Mouse (Mus musculus) forelimb bud, embryonic 11.5 days (tissue): ENCODE results near the gene Cilp.
"Not testable (repeated sequence)": the region's sequence is repeated elsewhere in the genome, so short reads cannot be mapped to it uniquely, and the experiment has no call there.

ENCODE experiments used
- DNase-seq: peaks from one replicate; pipeline ENCODE4 v3.0.0-alpha.2; 2012; ENCODE audit warnings: low read depth, low spot score

Gene Cilp

DNA sequence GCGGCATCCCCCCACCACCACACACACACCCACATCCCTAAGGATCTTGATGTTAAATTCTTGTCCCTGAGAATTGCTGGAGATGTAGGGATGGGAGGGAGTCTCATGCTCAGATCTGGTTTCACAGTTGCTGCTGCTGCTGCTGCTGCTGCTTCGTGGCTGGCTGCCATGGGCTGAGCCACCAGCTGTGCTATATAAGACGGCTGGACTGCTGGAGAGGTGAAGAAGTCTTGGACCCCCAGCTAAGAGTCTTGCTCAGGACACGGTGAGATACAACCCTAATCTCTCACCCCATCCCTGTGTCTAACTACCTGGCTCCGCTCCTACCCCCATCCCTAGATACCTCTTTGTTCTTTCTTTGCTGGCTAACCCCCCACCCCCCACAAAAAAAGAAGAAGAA, at the start of gene Cilp:
Gene Cilp, plus strand, starts transcription at position 222 of the 400 bp plus-strand sequence.
- DNase-seq: no peak

DNA sequence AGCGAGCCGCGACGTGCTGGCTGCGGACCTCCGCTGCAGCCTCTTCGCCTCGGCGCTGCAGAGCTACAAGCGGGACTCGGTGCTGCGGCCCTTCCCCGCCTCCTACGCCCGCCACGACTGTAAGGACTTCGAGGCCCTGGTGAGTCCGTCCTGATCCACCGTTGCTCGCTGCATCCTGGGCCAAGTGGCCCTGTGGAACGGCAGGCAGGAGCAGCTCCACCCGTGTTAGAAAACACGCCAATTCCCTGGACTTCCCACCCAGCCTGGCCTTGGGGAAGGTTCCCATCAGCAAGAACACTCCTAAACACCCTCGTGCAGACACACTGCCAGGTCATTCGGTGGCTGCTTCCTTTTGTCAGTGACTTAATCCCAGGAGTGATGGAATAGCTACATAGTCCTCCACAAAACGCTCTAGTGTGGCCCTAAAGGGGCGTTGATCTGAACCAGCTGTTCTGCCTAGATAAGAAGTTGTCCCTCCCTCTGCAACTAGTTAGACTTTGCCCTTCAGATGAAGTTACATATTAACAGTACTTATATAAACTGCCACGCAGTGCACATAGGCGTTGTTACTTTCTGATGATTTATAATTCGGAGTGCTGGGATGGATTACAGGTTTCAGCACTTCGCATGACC, 49.4 kb upstream of the Cilp start:
- no peak for DNase-seq

DNA sequence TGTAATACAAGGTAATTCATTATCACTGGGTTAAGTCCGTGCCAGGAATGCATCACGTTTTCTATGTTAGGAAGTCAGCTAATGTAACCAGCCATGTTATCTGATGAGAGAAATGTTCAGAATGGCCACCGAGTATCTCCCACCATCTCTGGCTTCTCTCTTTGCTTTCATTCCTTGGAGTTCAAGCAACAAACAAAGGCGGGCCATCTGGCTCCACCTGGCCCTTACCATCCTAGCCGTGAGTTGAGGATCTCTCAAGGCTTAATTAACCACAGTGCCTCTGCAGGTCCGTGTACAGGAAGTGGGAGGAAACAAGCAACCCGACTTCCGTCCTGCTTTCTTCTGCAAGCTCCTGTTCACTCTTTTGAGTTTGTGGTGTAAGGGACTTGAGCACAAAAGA, 48.0 kb upstream of the Cilp start:
- no peak for DNase-seq

DNA sequence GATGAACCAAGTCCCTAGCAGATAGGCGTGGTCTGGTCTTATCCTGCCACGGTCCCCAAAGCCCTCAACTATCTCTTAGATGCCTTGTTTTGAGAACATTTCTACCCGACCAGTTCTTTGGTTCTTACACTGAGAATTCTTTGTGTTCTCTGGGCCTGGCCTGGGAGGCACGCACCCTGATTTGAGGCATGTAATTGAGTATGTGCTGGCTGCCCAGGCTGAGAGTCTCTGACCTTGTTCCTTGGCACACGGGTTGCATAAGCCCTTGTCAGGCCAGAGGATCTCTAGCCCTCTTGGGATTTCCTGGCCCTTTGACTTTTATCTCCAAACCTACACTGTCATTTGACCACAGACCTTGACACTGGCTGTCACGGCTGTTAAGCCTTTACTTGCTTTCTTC, 47.3 kb upstream of the Cilp start:
- DNase-seq: no peak

DNA sequence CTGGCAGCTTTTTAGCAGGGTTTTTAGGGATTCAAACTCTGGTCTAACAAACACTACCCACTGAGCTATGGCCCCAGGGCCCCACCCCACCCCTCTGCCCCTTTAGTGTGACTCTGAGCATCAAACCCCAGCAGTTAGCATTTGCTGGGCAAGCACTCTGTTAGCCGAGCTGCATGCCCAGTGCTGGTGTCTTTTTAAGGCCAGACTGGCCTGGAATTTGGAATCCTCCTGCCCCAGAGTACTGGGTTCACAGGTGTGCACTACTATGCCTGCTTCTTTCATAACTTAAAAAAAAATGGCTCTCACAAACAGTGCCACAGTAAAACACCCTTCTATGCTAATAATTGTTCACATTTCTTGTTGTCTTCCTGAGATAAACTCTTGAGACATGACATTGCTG, 46.1 kb upstream of the Cilp start:
- DNase-seq: no peak

DNA sequence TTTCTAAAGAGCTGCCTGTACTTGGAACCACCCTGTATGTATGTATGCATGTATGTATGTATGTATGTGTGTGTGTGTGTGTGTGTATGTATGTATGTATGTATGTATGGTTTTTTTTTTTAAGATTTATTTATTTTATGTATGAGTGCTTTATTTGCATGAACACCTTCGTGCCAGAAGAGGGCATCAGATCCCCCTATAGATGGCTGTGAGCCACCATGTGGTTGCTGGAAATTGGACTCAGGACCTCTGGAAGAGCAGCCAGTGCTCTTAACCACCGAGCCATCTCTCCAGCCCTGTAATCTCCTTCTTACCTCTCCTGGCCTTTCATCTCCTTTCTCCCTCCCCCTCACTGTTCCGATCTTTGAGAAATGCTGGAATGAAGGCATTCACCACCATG, 44.6 kb upstream of the Cilp start:
- not testable (repeated sequence) for DNase-seq

DNA sequence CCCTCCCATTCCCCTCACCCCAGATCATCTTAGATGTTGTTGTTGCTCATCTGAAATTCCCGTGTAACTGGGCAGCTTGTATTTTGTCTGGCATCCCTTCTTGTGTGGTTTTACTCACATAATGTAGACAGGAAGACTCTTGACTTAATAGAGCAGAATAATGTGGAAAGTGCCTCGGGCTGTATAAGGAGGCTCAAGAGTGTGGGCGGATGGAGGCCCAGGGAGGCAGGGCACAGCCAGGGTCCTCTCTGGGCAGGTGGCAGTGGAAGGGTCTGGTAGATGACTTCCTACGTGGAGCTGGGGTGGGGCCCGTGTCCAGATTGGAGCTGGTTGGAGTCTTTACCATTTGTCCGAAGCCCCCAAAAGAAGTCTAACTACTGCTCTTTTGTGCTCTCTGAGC, 41.1 kb upstream of the Cilp start:
- DNase-seq: no peak

DNA sequence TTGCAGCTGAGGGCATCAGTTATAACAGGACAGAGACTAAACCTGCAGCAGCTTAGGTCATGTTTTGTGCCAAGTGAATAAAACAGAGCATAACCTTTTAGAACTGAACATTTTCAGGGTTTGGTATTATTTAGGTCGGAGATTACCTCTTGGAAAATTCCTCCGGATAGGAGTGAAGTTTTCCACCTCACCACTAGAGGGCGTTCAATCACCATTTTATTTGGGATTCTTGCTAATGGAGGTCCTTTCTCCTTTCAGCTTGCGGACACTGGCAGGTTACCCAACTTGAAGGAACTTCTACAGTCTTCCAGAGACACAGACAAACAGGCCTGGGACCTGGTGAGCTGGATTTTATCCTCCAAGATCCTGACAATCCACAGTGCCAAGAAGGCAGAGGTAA, 39.2 kb upstream of the Cilp start:
- DNase-seq: peak; percentile 42

DNA sequence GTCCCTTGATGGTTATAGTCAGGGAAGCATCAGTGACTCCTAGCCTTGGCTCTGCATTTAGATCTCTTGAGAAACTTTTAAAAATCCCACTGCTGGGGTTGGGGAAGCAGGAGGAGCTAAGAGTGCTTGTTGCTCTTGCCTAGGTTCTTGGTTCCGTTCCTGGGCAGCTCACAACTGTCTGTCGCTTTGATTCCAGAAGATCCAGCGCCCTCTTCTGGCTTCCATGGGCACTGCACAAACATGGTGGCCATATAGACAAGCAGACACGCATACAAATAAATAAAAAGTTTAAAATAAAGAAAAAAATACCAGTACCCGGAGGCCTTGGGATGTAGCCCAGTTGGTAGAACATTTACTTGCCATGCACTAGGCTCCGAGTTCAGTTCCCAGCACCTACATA, 34.7 kb upstream of the Cilp start:
- no peak for DNase-seq

DNA sequence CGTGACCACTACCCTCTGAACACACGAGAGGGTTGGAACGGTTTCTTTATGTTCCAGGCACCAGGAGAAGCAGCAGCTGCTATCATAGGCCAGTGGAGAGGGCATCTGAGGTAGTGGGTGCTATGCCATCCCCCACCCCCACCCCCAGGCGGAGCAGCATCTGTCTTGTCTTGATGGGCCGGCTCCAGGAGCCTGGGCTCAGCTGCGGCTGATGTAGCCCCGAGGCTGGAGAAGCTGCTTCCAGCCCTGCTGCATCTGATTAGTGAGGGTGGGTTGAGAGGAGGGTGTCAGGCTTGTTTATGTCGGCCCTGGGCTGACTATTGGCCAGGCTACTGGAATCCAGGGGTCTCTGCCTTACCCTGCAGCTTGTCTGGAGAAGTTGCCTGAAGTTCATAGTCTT, 33.7 kb upstream of the Cilp start:
- DNase-seq: no peak

DNA sequence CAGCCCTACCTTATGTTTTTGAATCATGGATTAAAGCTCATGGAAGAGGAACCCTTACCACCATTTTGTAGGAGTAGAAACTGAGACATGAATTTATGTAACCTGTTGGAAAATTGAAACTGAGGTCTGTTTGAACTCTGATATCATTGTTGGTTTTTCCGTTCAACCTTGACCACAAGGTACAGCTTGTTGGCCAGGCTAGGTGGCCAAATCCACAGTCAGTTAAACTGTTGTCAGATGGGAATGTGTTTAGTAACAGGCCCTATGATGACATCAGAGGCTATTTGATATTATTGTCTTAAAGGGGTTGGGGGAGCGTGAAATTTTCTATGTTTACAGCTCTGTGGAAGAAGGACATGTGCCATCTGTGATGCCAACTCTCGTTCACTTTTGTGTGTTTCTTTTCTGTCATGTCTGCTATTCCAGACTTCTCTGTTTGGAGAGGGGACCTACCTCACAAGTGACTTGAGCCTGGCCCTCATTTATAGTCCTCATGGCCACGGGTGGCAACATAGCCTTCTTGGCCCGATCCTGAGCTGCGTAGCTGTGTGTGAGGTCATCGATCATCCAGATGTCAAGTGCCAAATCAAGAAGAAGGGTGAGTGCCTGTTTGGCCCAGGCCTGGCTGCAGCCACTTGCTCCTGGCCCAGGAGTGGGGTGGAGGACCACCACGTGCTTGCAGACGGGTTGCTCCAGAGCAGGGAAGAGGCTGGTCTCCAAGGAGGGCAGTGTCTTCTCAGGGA, 31.6 kb upstream of the Cilp start:
- no peak for DNase-seq

DNA sequence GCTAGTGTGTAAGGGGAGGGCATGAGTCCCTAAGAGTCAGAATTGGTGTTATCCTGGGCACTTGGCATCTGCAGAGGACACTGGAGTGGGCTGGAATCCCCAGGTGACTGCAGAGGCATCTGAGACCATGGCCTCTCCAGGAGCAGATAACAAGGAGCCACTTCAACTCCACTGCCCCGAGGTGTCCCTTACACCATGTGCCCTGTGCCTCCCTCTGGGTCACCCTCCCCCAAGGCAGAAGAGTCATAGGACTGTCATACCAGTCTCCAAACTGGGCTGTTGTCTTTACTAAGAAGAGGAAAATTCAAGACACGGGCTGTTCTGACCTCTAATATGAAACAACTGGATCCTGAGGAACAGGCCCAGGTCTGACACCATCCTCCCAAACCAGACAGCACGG, 30.2 kb upstream of the Cilp start:
- DNase-seq: no peak

DNA sequence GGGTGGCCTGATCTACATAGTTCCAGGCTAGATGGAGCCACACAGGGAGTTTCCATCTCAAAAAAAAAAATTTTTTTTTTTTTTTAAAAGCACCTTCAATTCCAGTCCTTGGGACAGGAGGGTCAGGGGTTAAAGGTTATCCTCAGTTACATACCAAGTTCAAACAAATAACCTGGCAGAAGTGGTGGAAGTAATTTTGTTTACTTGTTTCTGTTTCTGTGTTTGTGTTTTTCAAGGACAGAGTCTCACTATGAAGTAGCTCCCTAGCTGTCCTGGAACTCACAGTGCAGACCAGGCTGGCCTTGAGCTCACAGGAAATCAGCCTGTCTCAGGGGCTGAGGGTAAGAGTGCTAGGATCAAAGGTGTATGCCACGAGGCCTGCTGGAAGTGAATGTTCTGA, 29.4 kb upstream of the Cilp start:
- no peak for DNase-seq

DNA sequence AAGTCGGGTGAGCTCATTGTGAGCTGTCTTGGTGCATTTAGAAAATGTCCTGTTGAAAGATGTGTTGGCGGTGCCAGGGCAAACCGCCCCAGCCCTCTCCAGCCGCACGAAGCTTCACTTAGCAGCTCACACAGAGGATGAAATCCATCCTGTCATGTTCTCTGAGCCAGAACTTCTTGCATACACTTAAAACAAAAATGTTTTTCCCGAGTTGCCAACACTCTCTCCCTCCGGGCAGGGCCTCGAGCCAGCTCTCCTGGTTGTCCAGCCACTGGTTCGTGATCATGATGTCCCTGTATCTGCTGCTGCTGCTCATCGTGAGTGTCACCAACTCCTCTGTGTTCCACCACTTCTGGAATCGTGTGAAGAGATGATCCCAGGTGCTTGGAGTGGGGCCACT, 27.4 kb upstream of the Cilp start:
- DNase-seq: no peak

DNA sequence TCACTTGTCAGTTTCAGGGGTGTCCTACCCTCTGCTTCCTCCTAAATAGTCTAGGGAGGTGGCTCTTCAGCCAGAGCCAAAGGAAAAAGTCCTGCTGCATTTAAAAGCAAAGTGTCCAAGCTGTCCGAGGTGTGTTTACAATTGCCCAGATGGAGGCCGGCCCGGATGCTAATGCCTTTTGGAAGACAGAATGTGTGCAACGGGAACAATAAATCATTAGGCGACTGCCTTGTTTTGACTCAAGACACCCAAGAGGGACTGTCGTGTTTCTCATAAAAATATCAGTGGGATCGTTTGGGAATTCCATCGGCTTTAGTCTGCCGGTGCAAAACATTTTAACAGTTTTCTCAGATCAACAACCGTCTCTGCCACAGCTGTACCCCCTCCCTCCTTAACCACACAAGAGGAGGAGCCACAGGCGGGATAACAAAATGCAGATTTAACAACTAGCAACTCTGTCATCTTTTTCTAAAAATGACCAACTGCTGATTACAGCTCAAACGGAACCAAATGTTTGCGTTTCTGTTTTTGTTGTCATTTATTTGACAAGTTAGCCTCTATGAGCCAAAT, 26.7 kb upstream of the Cilp start:
- DNase-seq: no peak

DNA sequence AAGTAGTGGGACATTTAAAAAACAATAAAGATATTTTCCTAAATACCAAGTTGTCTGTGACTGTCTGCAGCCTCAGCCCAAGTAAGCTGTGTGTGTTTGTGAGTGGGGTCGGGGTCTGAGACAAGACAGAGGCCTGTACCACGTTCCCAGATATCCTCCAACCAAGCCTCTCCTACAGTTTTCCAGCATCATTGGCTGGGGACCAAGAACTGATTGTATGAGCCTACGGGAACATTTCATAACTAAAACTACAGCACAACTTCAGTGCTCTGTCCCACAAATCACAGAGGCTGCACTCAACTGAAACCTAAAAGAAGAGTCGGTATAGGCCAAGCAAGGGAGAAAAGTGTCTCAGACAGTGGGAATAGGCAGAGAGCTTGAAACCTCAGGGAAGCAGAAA, 25.8 kb upstream of the Cilp start:
- DNase-seq: no peak

DNA sequence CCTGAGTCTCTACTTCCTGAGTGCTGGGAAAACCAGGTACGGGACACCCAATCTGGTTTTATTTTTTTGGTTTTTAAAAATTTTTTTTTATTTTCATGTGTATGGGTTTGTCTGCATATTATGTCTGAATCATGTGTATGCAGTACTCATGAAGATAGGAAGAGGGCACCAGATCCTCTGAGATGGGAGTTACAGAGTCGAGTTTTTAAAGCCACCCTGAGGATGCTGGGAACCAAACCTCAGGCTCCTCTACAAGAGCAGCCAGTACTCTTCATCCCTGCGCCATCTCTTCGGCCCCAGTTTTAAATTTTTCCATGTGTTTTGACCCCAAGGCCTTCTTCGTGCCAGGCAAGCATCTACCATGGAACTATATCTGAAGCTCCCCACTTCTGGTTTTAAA, 25.2 kb upstream of the Cilp start:
- DNase-seq: no peak

DNA sequence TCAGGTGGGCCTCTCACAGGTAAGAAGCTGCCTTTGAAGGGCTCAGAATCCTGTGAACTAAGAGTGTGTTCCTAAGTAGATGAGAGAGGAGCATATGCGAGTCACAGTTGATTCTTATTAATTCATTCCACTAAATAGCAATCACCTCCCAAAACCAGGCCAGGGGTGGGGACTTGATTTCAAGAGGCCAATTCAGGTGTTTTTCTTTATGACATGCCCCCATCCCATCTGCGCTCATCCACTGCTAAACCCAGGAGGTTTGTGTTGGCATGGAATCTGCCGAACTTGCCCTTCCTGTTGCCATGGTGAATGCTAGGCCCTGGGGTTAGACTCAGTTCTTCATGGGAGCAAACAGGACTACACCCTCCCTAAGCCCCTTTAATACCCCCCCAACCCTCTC, 24.4 kb upstream of the Cilp start:
- no peak for DNase-seq

DNA sequence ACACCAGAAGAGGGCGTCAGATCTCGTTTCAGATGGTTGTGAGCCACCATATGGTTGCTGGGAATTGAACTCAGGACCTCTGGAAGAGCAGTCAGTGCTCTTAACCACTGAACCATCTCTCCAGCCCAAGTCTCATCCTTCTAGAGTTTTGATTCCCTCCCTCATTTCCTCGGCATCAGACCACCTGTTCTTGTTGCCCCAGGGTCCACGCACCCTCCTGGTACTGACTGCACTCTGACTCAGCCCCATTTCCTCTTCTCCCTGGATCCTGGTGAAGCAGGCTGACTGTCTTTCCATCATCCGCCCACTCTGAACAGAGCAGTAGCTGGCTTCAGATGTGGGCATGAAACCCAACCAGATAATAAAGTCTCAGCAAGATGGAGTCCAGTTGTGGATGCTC, 23.0 kb upstream of the Cilp start:
- no peak for DNase-seq

DNA sequence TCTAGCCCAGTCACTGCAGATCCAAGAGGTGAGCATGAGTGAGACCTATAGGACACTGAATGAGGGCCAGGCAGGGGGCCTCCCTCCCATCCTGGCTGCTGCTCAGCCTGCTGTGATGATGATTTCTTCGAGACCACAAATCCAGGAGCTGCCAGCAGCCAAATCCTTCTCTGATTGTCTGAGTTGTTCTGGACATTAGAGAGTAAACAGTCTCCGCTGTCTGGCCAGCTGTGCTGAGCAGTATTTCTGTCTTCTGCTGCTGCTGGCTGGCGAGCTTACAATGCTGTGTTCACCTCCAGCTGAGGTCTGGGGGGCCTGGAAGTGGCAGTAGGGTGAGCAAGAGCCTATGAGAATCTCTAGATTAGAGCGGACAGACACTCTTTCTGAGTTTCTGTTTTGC, 21.7 kb upstream of the Cilp start:
- DNase-seq: no peak

DNA sequence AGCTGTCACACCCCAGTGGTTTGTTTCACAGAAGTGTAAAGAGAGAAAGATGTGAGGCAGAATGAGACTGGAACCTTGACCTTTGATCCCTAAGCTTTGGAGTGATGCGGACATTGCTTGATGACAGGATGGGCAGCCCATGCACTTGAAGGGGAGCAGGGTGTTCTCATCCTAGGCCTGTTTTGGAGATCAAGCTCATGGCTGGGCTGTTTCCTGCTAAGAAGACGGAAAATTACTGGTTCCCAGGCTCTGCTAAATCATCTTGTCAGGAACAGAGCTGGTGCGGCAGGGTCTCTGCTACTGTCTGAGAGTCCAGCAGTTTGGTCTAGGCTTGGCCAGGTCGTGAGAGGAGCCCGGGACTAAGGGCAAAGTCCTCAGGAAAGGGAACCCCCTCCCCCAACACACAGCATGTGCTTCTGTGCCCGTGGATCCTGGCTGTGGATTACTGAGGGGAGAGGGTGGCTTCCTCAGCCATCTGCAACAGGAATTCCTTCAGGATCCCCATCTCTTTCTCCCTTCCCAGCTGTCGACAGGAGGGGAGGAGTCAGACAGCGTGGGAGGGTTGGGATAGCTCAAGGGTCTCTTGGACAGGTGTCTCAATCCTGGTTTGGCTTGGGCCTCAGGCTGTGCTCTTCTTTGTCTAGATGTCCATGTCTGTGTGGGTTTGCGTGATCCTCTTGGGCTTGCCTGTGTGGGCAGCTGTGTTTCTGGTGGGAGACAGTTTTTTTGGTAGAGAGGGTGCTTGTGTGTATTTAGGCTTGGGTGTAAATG, 20.8 kb upstream of the Cilp start:
- no peak for DNase-seq

DNA sequence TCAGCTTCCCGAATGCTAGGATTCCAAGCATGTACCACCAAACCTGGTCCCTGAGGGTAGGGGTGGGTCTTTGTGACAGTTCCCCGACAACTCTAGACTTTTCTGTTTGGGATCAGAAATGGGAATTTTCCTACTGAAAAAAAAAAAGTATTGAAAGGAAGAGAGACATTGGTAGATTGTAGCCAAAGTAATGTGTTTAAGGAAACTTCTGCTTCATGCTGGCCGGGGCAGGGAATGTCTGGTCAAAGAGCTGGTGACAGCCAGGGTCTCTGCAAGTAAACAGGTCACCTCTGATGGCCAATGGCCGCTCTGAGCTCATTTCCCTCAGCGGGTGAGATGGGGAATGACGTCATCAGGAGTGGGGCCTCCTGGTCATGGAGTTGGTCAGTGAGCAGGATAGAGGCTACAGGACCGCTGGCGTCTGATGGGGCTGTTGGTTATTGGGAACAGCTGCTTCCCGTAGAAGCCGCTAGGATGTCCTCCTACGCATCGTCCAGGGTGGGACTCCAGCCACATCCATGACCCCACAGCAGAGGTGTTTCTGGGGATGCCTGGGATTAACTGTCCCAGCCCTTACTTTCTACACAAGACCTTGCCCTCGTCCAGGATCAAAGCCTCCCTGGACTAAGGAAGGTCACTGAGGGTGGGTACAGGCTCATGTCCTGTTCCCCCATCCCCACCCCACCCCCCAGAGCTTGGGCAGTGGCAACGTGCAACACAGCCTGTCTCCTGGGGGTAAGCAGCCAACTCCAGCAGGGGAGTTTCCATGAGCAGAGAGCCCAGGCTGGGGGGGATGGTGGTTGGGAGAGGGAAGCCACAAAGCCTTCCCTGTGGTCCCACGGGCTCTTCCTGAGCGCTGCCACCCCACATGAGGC, 17.2 kb upstream of the Cilp start:
- no peak for DNase-seq
